Mouse (Mus musculus): Measurements from ENCODE around the gene Snx18. TPM values are rescaled to one million over a fixed set of nuclear protein-coding genes. Genes with fewer than 3 reads are reported as not detected.

Snx18 gene
- polyA plus RNA-seq, 1 experiment: 19.9 TPM

- Histone ChIP-seq H3ac (ENCODE audit: control insufficient read depth, insufficient read length) (no peak overlapping the region), H3K79me2 (ENCODE audit: control insufficient read depth, insufficient read depth) (peaks cover 61% of the 10 kb centered on the region), H3K4me3 (no peak overlapping the region), H3K36me3 (ENCODE audit: control insufficient read depth, insufficient read depth) (peaks cover 31% of the 10 kb centered on the region), H3K4me2 (ENCODE audit: low read depth) (no peak overlapping the region), H3K27me3 (ENCODE audit: control insufficient read depth, insufficient read depth, insufficient read length) (no peaks in the 10 kb centered on the region)
- TF ChIP-seq SRF (IDR thresholded peaks at IDR 0.05; ENCODE audit: control insufficient read depth, insufficient read length, low read depth) (no peak), MYOD1 (IDR thresholded peaks at IDR 0.05; ENCODE audit: control insufficient read depth in 1 of 3, insufficient read length in 2 of 3, low read depth in 2 of 3) (no peak), USF1 (IDR thresholded peaks at IDR 0.05; ENCODE audit: low read depth) (no peak), E2F4 (IDR thresholded peaks at IDR 0.05; ENCODE audit: insufficient read depth) (no peak), MAX (IDR thresholded peaks at IDR 0.05; ENCODE audit: low read depth) (no peak), MYOG (IDR thresholded peaks at IDR 0.05; ENCODE audit: control insufficient read depth in 1 of 3, insufficient read depth in 1 of 3, insufficient read length in 2 of 3, low read depth in 2 of 3) (no peak), POLR2AphosphoS2 (IDR thresholded peaks at IDR 0.05; ENCODE audit: insufficient read length, low read depth) (no peak), POLR2A (IDR thresholded peaks at IDR 0.05; ENCODE audit: insufficient read length, low read depth) (no peak)
Observed at GRCm38 (mm10) chr13:113595987-113596386, 22.4 kb downstream of the Snx18 start.

- H3ac ChIP-seq (ENCODE audit: control insufficient read depth, insufficient read length): no peak overlapping the region
- H3K4me2 ChIP-seq (ENCODE audit: low read depth): no peak overlapping the region
- peaks cover 53% of the 10 kb centered on the region for H3K79me2 ChIP-seq (ENCODE audit: control insufficient read depth, insufficient read depth)
- H3K27me3 ChIP-seq (ENCODE audit: control insufficient read depth, insufficient read depth, insufficient read length): no peaks in the 10 kb centered on the region
- TF ChIP-seq SRF (IDR thresholded peaks at IDR 0.05; ENCODE audit: control insufficient read depth, insufficient read length, low read depth) (no peak), USF1 (IDR thresholded peaks at IDR 0.05; ENCODE audit: low read depth) (no peak), MAX (IDR thresholded peaks at IDR 0.05; ENCODE audit: low read depth) (no peak), MYOD1 (IDR thresholded peaks at IDR 0.05; ENCODE audit: control insufficient read depth in 1 of 3, insufficient read length in 2 of 3, low read depth in 2 of 3) (no peak)
- H3K4me3 ChIP-seq: no peak overlapping the region
- peaks cover 39% of the 10 kb centered on the region for H3K36me3 ChIP-seq (ENCODE audit: control insufficient read depth, insufficient read depth)
Observed at GRCm38 (mm10) chr13:113595219-113595618, 23.1 kb downstream of the Snx18 start.

GRCm38 (mm10) chr13:113594361-113594760 is 24.0 kb downstream of the Snx18 start:
- Histone ChIP-seq H3K4me2 (ENCODE audit: low read depth) (no peak overlapping the region), H3K36me3 (ENCODE audit: control insufficient read depth, insufficient read depth) (peaks cover 40% of the 10 kb centered on the region), H3K4me3 (no peak overlapping the region), H3K27me3 (ENCODE audit: control insufficient read depth, insufficient read depth, insufficient read length) (no peaks in the 10 kb centered on the region), H3K79me2 (ENCODE audit: control insufficient read depth, insufficient read depth) (peaks cover 45% of the 10 kb centered on the region), H3ac (ENCODE audit: control insufficient read depth, insufficient read length) (no peak overlapping the region)
- TF ChIP-seq CEBPB (IDR thresholded peaks at IDR 0.05; ENCODE audit: insufficient read depth, poor library complexity, severe bottlenecking) (no peak), TCF3 (IDR thresholded peaks at IDR 0.05; ENCODE audit: insufficient read length, low read depth) (no peak)

- H3K79me2 ChIP-seq (ENCODE audit: control insufficient read depth, insufficient read depth): peaks cover 38% of the 10 kb centered on the region
- TF ChIP-seq POLR2A (IDR thresholded peaks at IDR 0.05; ENCODE audit: insufficient read length, low read depth): no peak
- TF ChIP-seq MYOD1 (IDR thresholded peaks at IDR 0.05; ENCODE audit: control insufficient read depth in 1 of 3, insufficient read length in 2 of 3, low read depth in 2 of 3): no peak
- no peak for TF ChIP-seq TCF12 (IDR thresholded peaks at IDR 0.05; ENCODE audit: insufficient read depth, poor library complexity, severe bottlenecking)
- no peak for TF ChIP-seq TCF3 (IDR thresholded peaks at IDR 0.05; ENCODE audit: insufficient read length, low read depth)
- TF ChIP-seq SRF (IDR thresholded peaks at IDR 0.05; ENCODE audit: control insufficient read depth, insufficient read length, low read depth): no peak
- no peak for TF ChIP-seq MAX (IDR thresholded peaks at IDR 0.05; ENCODE audit: low read depth)
- TF ChIP-seq MYOG (IDR thresholded peaks at IDR 0.05; ENCODE audit: control insufficient read depth in 1 of 3, insufficient read depth in 1 of 3, insufficient read length in 2 of 3, low read depth in 2 of 3): no peak
- TF ChIP-seq REST (IDR thresholded peaks at IDR 0.05; ENCODE audit: insufficient read depth, insufficient read length): no peak
- TF ChIP-seq USF1 (IDR thresholded peaks at IDR 0.05; ENCODE audit: low read depth): no peak
- TF ChIP-seq CEBPB (IDR thresholded peaks at IDR 0.05; ENCODE audit: insufficient read depth, poor library complexity, severe bottlenecking): no peak
- TF ChIP-seq POLR2AphosphoS2 (IDR thresholded peaks at IDR 0.05; ENCODE audit: insufficient read length, low read depth): no peak
- no peak for TF ChIP-seq E2F4 (IDR thresholded peaks at IDR 0.05; ENCODE audit: insufficient read depth)
- no peaks in the 10 kb centered on the region for H3K27me3 ChIP-seq (ENCODE audit: control insufficient read depth, insufficient read depth, insufficient read length)
- H3ac ChIP-seq (ENCODE audit: control insufficient read depth, insufficient read length): no peak overlapping the region
- peaks cover 38% of the 10 kb centered on the region for H3K36me3 ChIP-seq (ENCODE audit: control insufficient read depth, insufficient read depth)
- no peak overlapping the region for H3K4me3 ChIP-seq
- no peak overlapping the region for H3K4me2 ChIP-seq (ENCODE audit: low read depth)
Observed at GRCm38 (mm10) chr13:113593711-113594110, 24.7 kb downstream of the Snx18 start.

- Histone ChIP-seq H3K4me3 (no peak overlapping the region), H3K36me3 (ENCODE audit: control insufficient read depth, insufficient read depth) (peaks cover 32% of the 10 kb centered on the region), H3K79me2 (ENCODE audit: control insufficient read depth, insufficient read depth) (peaks cover 28% of the 10 kb centered on the region), H3ac (ENCODE audit: control insufficient read depth, insufficient read length) (no peak overlapping the region), H3K27me3 (ENCODE audit: control insufficient read depth, insufficient read depth, insufficient read length) (no peaks in the 10 kb centered on the region), H3K4me2 (ENCODE audit: low read depth) (no peak overlapping the region)
- TF ChIP-seq USF1 (IDR thresholded peaks at IDR 0.05; ENCODE audit: low read depth): no peak
- TF ChIP-seq MYOD1 (IDR thresholded peaks at IDR 0.05; ENCODE audit: control insufficient read depth in 1 of 3, insufficient read length in 2 of 3, low read depth in 2 of 3): no peak
- TF ChIP-seq TCF3 (IDR thresholded peaks at IDR 0.05; ENCODE audit: insufficient read length, low read depth): no peak
- TF ChIP-seq POLR2A (IDR thresholded peaks at IDR 0.05; ENCODE audit: insufficient read length, low read depth): no peak
- TF ChIP-seq TCF12 (IDR thresholded peaks at IDR 0.05; ENCODE audit: insufficient read depth, poor library complexity, severe bottlenecking): no peak
- no peak for TF ChIP-seq SRF (IDR thresholded peaks at IDR 0.05; ENCODE audit: control insufficient read depth, insufficient read length, low read depth)
- TF ChIP-seq MAX (IDR thresholded peaks at IDR 0.05; ENCODE audit: low read depth): no peak
- TF ChIP-seq POLR2AphosphoS2 (IDR thresholded peaks at IDR 0.05; ENCODE audit: insufficient read length, low read depth): no peak
- TF ChIP-seq REST (IDR thresholded peaks at IDR 0.05; ENCODE audit: insufficient read depth, insufficient read length): no peak
Observed at GRCm38 (mm10) chr13:113592703-113593200, 25.6 kb downstream of the Snx18 start.
